Mouse (Mus musculus) G1E (cell line): Measurements from ENCODE around the gene Tmem132c.

ENCODE experiments used
- CTCF ChIP-seq: IDR thresholded peaks from 2 replicates; pipeline ENCODE4 v1.5.1; 2012; ENCODE audit warnings: low read depth, low read length, inconsistent platforms, mixed read lengths
- GATA1 ChIP-seq: IDR thresholded peaks from 2 replicates; pipeline ENCODE4 v1.6.1; 2012; ENCODE audit warnings: borderline replicate concordance, low read length, inconsistent platforms, mixed read lengths
- POLR2AphosphoS5 ChIP-seq: IDR thresholded peaks from 2 replicates; pipeline ENCODE4 v1.6.1; 2012; ENCODE audit warnings: low read depth, low read length, inconsistent platforms; ENCODE audit not compliant: insufficient replicate concordance
- TAL1 ChIP-seq: conservative IDR thresholded peaks from 2 replicates; pipeline ENCODE4 v1.6.1; 2012; ENCODE audit warnings: low read depth, low read length, inconsistent platforms, mixed read lengths

DNA sequence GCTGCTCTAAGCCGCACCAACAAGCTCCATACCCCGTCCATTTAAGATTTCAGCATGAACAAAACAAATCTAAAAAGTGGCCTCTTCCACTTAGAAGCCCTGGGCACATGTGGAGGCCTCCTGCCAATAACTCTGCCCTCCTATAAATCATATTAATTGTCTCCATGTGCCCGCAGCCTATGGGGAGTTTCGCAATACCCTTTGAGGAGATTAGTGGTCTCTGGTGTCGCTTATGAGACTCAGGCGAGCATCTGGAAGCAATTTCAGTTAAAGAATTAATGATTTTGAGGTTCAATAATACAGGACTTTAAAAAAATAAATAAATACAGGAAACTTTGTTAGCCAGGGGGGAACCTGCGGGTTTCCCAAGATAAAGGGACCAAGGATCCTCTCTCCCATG is 1.9 kb upstream of the Tmem132c start:
- TF ChIP-seq CTCF (no peak), TAL1 (no peak), POLR2AphosphoS5 (no peak), GATA1 (no peak)
